Mouse (Mus musculus): ENCODE measurements around the gene Dusp3.

Dusp3 gene

DNA sequence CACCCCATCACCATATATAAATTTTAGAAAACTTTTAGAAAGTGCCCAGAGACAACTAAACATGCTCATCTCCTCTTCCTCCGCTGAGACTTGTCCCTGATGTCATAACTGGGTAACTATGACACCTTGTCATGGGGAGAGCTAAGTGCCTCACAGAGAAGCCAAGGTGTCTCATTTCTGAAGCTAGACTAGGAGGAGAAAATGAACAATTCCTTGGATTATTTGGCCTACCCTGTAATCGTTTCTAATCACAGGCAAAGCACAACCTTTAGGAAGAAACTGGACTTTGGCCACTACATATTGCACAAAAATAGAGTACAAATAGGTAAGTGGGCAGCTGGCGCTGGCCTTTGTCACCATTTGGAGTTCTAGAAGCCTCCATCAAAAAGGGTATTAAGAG is at the start of gene Dusp3:
Gene Dusp3, minus strand, starts transcription at position 101 of the 400 bp plus-strand sequence.
- in situ Hi-C loops (cut with MboI, MseI) = no loop called here

DNA sequence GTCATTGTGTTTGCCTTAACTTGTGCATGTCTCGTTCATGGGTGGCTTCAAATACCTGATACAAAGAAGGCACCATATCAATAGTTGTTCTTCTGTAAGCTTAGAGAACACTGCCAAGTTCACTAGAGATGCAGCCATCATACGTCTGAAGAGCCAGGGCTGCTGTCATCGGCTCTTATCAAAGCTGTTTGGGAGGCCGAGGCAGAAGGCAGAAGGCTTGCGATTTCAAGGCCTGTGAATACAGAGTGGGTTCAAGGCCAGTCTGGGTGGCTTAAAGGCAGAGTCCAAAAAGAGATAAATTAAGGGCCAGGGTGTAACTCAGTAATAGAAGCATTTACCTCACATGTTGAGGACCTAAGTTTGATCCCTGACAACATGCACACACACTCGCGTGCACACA is 49.5 kb upstream of the Dusp3 start:
- in situ Hi-C loops (cut with MboI, MseI) = no loop called here

DNA sequence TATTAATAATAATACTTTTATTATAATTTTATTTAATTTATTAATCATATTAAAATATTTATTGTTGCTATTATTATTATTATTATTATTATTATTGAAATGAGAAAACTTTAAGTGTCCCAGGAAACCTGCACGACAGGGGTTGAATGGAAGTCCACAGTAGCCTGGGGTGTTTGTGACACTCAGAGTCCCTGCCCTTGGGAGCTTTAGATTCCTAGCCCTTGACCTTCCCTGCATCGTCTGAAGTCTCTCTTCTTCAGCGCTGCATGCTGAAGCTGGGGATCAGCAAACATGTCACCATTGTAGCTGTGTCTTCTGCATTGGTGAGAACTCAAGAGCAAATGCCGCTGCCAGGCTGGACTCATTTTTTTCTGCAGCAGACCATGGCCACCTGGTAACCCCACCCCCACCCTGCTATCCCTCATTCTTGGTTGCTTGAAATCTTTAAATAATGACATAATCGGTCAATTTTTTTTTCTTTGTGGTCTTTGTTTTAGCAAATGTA is 48.7 kb upstream of the Dusp3 start:
- in situ Hi-C loops (cut with MboI, MseI) = no loop called here

GRCm38 (mm10) chr11:102034887-102035286 is 48.1 kb upstream of the Dusp3 start:
- in situ Hi-C loops (cut with MboI, MseI) = no loop called here

DNA sequence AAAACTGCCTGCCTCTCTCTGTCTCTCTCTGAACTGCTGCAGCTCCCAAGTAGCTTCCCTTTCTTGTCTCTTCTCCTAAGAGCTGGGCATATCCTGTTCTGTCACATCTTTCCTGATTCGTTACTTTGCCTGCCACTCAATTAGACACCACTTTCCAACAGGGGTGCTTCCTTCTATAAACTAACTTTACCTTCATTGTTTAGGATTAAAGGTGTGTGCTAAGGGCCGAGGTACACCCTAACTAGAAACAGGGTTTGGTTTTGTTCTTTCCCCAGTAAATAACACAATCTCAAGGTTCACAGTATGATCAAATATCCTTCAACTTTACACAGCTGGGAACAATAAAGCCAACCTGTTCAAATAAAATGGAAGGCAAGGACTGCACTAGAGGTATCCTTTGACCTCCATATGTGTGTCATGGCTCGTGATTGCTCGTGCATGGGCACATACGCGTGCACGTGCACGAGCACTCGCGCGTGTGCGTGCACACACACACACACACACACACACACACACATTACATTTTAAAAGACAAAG is 46.3 kb upstream of the Dusp3 start:
- in situ Hi-C loops (cut with MboI, MseI) = no loop called here

DNA sequence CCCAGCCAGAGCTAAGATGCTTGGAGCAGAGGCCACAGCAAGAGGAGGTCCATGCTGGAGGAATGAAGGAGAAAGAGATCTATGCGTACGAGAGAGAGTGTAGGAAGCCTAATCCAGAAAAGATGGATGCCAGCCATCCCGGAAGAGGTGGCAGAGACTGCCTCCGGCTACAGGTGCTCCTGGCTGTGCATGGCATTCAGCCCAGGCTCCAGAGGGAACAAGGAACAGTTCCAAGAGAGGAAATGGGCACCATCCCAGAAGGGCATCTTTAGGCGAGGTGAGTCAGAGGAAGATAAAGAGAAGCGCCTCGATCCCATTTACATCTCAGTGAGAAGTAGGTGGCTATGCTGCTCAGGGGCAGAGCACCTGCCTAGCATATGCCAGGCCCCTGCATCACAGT is 44.3 kb upstream of the Dusp3 start:
- in situ Hi-C loops (cut with MboI, MseI) = no loop called here

- in situ Hi-C loops (cut with MboI, MseI) = no loop called here
These were observed 43.2 kb upstream of the Dusp3 start for GRCm38 (mm10) chr11:102029966-102030365.

DNA sequence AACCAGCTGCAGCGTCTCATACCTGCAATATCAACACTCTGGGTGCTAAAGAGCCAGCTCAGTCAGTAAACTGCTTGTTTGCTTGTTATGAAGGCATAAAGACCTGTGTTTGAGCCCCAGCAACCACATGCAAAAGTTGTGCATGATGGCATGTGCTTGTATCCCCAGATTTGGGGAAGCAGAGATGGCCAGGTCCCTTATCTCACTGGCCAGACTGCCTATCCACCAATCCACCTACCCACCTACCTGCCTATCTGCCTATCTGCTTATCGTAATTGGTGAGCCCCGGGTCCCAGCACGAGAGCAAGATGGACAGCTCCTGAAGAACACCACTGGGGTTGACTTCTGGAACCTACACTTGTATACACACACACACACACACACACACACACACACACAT is 42.5 kb upstream of the Dusp3 start:
- in situ Hi-C loops (cut with MboI, MseI) = no loop called here

DNA sequence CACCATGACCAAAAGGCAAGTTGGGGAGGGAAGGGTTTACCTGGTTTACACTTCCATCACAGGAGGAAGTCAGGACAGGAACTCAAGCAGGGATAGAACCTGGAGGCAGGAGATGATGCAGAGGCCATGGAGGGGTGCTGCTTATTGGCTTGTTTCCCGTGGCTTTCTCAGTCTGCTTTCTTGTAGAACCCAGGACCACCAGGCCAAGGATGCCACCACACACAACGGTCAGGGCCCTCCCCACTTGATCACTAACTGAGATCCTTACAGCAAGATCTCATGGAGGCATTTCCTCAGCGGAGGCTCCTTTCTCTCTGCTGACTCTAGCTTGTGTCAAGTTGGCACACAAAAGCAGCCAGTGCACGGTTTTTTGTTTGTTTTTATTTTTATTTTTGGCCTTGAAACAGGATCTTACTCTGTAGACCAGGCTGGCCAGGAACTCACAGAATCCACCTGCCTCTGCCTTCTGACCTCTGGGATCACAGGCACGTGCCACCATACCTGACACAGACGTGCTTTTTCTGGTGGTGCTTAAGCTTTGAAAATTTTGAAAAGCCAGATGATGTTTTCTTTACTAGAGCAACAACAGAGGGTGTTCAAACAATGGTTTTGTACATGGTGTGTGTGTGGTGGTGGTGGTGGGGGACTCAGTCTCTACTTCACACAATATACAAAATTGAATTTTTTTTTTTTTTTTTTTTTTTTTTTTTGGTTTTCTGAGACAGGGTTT is 41.4 kb upstream of the Dusp3 start, which contains the start of gene Mpp3:
Gene Mpp3, minus strand, starts transcription at position 375 of the 730 bp plus-strand sequence.
- in situ Hi-C loops (cut with MboI, MseI) = no loop called here

- in situ Hi-C loops (cut with MboI, MseI) = no loop called here
These were observed 40.7 kb upstream of the Dusp3 start for GRCm38 (mm10) chr11:102027361-102028017.

GRCm38 (mm10) chr11:102026694-102027360 is 40.0 kb upstream of the Dusp3 start:
- in situ Hi-C loops (cut with MboI, MseI) = no loop called here

- in situ Hi-C loops (cut with MboI, MseI) = no loop called here
These were observed 39.3 kb upstream of the Dusp3 start for GRCm38 (mm10) chr11:102025991-102026660.

GRCm38 (mm10) chr11:102025354-102025753 is 38.5 kb upstream of the Dusp3 start:
- in situ Hi-C loops (cut with MboI, MseI) = no loop called here

GRCm38 (mm10) chr11:102024875-102025274 is 38.1 kb upstream of the Dusp3 start:
- in situ Hi-C loops (cut with MboI, MseI) = no loop called here

GRCm38 (mm10) chr11:102024084-102024758 is 37.4 kb upstream of the Dusp3 start:
- in situ Hi-C loops (cut with MboI, MseI) = no loop called here

GRCm38 (mm10) chr11:102023406-102023805 is 36.6 kb upstream of the Dusp3 start:
- in situ Hi-C loops (cut with MboI, MseI) = no loop called here

GRCm38 (mm10) chr11:102021196-102021595 is 34.4 kb upstream of the Dusp3 start:
- in situ Hi-C loops (cut with MboI, MseI) = no loop called here

DNA sequence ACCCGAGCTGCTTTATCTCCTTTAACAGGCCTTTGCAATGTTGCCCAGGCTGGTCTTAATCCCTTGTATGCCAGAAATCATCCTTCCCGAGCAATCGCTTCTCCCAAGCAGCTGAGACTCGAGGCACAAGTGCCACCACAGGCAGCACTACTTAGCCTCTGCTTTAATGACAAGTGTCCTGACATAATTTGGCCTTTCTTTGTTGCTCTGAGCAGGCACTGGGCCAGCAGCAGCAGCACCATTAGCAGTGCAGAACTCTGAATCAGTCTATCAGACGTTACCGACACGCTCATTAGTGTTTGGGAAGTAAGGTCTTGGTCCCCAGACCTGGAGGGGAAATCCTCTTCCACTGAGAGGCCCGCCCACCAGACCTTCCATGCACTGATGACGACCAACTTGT is 32.9 kb upstream of the Dusp3 start:
- in situ Hi-C loops (cut with MboI, MseI) = no loop called here

DNA sequence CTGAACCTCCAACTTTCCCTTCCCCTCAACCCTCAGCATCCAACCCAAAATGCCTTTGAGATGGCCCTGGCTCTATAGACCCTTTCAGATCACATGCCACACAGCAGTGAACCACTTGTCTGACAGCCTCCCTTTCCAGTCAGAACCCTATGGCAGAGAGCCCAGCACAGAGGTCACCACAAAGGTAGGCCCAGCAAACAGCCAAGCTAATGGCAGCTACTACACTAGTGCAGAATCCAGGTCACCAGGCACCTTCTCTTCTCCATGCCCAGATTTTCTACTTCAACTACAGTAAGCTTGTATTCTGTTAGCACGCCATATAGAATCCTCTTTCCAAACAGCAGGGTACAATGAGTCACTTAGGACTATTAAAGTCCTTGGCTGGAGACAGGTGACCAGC is 29.3 kb upstream of the Dusp3 start:
- in situ Hi-C loops (cut with MboI, MseI) = no loop called here

DNA sequence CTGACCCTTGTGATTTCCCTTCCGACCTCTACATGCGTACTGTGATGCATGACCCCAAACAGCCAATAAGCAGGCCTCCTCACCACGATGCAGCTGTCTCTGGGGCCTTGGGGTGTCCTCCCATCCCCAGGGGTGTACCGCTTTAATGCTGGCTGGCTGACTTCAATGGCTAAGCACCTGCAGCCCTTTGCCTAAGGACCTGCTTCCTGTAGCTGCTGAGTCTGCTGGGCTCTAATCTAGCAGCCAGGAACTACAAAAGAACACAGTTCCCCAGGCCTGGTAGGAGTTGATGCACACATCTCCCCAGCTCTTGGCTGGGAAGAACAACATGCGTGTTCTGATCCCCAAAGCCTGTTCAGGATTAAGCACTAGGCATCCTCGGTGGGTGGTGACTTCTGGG is 28.7 kb upstream of the Dusp3 start:
- in situ Hi-C loops (cut with MboI, MseI) = no loop called here

DNA sequence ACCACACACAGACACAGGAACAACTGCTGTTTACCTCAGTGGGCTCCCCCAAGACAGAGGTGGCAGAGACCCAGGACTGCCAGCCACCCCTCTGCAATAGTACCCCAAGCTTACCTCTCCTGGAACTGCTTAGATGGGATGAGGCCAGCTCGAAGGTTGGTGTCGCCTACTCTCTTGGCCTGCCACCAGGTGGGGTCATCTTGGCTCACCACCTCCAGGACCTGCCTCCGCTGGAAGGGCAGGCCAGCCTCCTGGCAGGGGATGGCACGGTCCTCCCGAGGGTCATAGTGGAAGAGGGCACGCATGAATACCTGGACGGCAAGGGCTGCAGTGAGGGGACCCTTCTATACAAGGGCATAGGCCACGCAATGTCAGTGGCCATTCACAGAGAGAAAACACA is 26.4 kb upstream of the Dusp3 start:
- in situ Hi-C loops (cut with MboI, MseI) = no loop called here
